Mouse (Mus musculus) heart, embryonic 12.5 days (tissue): Measurements from ENCODE around the gene Ankrd65. TPM values are rescaled to one million over a fixed set of nuclear protein-coding genes. Genes with fewer than 3 reads are reported as not detected.

ENCODE experiments used
- ATAC-seq: fragments of 200-750 bp; cut with Nextera tagmentation; 2 replicates; pipeline ENCODE4 v1.8.0; 2017; ENCODE audit warnings: moderate TSS enrichment, moderate library complexity; ENCODE audit not compliant: insufficient number of reproducible peaks, low FRiP score
- H3K27ac ChIP-seq: fragments of 300-500 bp; sonication (generic); 2 replicates; pipeline ENCODE4 v1.5.1; 2016; ENCODE audit warnings: mild to moderate bottlenecking, moderate library complexity; ENCODE audit not compliant: poor library complexity, severe bottlenecking
- H3K27me3 ChIP-seq: fragments of 300-500 bp; sonication (generic); replicated peaks from 2 replicates; pipeline ENCODE4 v1.6.1; 2016; ENCODE audit warnings: mild to moderate bottlenecking, moderate library complexity
- H3K36me3 ChIP-seq: fragments of 300-500 bp; sonication (generic); 2 replicates; pipeline ENCODE4 v1.6.1; 2016; ENCODE audit warnings: mild to moderate bottlenecking, moderate library complexity
- H3K4me1 ChIP-seq: fragments of 300-500 bp; sonication (generic); replicated peaks from 2 replicates; pipeline ENCODE4 v1.6.1; 2016; ENCODE audit warnings: mild to moderate bottlenecking
- H3K4me2 ChIP-seq: fragments of 300-500 bp; sonication (generic); 2 replicates; pipeline ENCODE4 v1.6.1; 2016; ENCODE audit warnings: mild to moderate bottlenecking, moderate library complexity
- H3K4me3 ChIP-seq: fragments of 300-500 bp; sonication (generic); 2 replicates; pipeline ENCODE4 v1.5.1; 2016; ENCODE audit warnings: mild to moderate bottlenecking
- H3K9ac ChIP-seq: fragments of 300-500 bp; sonication (generic); 2 replicates; pipeline ENCODE4 v1.6.1; 2016; ENCODE audit warnings: mild to moderate bottlenecking, moderate library complexity
- H3K9me3 ChIP-seq: fragments of 300-500 bp; sonication (generic); replicated peaks from 2 replicates; pipeline ENCODE4 v1.6.1; 2016; ENCODE audit warnings: mild to moderate bottlenecking, moderate library complexity
- WGBS: fragments of 180-500 bp; shearing (Covaris S2); methylation state at CpG from one replicate; pipeline ENCODE4 v1.1.7; 2016; 5-methylcytosine and 5-hydroxymethylcytosine counted together
- polyA plus RNA-seq: library from polyadenylated mRNA; unstranded; fragments of >200 nt; fragmentation: Nextera tagmentation; extraction: Ambion mirVana; gene quantifications from 2 replicates; pipeline ENCODE4 v1.2.1, GENCODE M21; 2016

Ankrd65 gene
- polyA plus RNA-seq, 1 experiment from 2014 or later: not detected

DNA sequence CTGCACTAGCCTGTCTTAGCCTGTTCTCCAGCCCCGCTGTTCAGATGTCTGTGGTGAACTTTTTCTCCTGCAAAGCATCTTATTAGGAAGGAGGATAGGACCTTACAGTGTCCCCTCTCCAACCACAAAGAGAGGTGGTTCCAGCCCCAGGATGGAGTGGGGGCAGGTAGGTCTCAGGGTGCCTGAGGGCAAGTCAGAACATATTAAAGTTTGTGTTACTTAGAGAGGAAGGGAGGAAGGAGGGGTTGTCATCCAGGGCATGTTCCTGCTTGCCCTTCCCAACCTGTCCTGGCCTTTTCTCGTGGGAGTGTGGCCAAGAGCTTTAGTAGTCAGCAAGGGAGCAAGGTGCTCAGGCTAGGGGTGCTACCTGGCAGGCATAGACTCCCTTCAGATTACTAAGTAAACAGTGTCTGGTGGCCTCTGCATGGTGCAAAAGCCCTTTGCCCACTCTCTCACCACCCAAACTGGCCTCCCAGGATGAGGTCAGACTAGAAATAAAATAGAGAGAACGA lies 467 bp downstream of the Ankrd65 start:
- no peak overlapping the region for H3K4me3 ChIP-seq
- WGBS: 64% methylated on average over 3 of the region's 3 CpGs
- ATAC-seq: no peak
- peaks cover 16% of the 10 kb centered on the region for H3K27me3 ChIP-seq
- H3K27ac ChIP-seq: no peak overlapping the region
- H3K9me3 ChIP-seq: no peaks in the 10 kb centered on the region
- no peaks in the 10 kb centered on the region for H3K36me3 ChIP-seq
- peaks cover 8% of the 10 kb centered on the region; the same call in 1 of the 2 replicates for H3K4me1 ChIP-seq
- H3K4me2 ChIP-seq: no peak overlapping the region
- no peak overlapping the region for H3K9ac ChIP-seq

DNA sequence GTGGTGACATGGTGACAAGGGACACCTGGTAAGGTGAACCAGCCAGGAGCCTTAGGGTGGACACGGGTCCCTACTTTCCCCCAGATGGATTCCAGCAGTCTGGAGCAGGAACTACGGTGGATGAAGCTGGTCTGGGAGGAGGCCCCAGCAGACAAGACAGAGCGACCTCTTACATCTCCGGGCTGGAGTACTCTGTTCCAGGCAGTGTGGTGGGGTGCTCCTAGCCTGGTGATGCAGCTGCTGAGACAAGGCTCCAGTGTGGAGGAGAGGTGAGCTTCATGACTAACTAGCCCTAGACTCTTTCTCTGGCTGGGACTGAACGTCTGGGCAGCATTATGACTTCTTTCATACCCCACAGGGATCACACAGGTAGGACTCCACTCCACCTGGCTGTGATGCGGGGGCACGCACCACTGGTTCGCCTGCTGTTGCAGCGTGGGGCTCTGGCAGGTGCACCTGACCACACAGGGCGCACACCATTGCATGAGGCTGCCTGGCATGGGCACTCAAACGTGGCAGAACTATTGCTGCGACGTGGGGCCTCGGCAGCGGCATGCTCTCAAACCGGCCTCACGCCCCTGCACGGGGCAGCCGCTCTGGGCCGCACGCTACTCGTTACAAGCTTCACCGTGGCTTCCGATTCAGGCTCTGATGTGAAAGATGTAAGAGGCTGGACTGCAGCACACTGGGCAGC lies 1.1 kb downstream of the Ankrd65 start:
- Histone ChIP-seq H3K9me3 (no peaks in the 10 kb centered on the region), H3K4me1 (0 out of 2 replicates have a peak, but pooled peaks cover 6% of the 10 kb centered on the region), H3K27me3 (peaks cover 16% of the 10 kb centered on the region), H3K4me3 (no peak overlapping the region), H3K36me3 (no peaks in the 10 kb centered on the region), H3K4me2 (no peak overlapping the region), H3K27ac (no peak overlapping the region), H3K9ac (no peak overlapping the region)
- no peak for ATAC-seq
- WGBS: 66% methylated on average over 24 of the region's 24 CpGs

DNA sequence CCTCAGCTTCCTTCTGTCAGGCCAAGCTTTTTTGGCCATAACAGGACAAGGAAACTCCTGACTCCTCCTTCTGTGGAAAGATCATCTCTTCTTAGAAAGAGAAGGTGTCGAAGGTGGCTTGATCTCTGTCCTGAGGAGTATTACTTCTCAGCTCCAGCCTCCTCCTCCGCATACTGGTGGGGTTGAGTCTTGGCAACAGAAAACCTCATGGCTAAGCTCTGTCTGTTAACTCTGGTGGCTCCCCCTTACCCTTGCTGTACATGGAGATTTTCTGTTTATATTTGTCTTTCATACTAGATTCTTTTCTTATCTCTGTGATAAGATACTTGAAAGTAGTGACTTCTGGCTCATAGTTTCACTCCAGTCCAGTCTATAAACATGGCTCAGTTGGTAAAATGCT lies 3.5 kb downstream of the Ankrd65 start:
- H3K36me3 ChIP-seq: no peaks in the 10 kb centered on the region
- no peaks in the 10 kb centered on the region for H3K9me3 ChIP-seq
- WGBS: 60% methylated on average over 2 of the region's 2 CpGs
- no peak overlapping the region for H3K9ac ChIP-seq
- H3K27me3 ChIP-seq: peaks cover 16% of the 10 kb centered on the region
- H3K4me2 ChIP-seq: no peak overlapping the region
- no peak overlapping the region for H3K4me3 ChIP-seq
- H3K4me1 ChIP-seq: 0 out of 2 replicates have a peak, but pooled peaks cover 6% of the 10 kb centered on the region
- no peak overlapping the region for H3K27ac ChIP-seq
- ATAC-seq: no peak

DNA sequence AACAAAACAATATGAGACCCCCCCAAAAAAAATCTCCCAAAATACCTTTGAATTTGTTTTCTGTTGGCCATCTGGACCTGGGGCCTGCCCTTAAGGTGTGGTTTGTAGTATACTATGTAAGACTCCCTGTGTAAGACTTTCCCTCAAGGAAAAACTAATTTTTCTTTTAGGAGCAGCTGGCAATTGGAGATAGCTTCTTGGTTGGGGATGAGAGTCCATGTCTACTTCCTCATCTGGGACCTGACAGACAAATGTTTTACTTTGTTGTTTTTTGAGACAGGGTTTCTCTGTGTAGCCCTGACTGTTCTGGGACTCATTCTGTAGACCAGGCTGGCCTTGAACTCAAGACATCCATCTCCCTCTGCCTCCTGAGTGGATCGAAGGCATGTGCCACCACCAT lies 11.8 kb downstream of the Ankrd65 start:
- 100% methylated on average over 1 of the region's 1 CpGs for WGBS
- ATAC-seq: no peak
- peaks cover 21% of the 10 kb centered on the region for H3K4me1 ChIP-seq
- H3K4me2 ChIP-seq: no peak overlapping the region
- no peaks in the 10 kb centered on the region for H3K27me3 ChIP-seq
- H3K9ac ChIP-seq: no peak overlapping the region
- no peak overlapping the region for H3K4me3 ChIP-seq
- H3K9me3 ChIP-seq: no peaks in the 10 kb centered on the region
- H3K27ac ChIP-seq: no peak overlapping the region
- peaks cover 7% of the 10 kb centered on the region for H3K36me3 ChIP-seq

DNA sequence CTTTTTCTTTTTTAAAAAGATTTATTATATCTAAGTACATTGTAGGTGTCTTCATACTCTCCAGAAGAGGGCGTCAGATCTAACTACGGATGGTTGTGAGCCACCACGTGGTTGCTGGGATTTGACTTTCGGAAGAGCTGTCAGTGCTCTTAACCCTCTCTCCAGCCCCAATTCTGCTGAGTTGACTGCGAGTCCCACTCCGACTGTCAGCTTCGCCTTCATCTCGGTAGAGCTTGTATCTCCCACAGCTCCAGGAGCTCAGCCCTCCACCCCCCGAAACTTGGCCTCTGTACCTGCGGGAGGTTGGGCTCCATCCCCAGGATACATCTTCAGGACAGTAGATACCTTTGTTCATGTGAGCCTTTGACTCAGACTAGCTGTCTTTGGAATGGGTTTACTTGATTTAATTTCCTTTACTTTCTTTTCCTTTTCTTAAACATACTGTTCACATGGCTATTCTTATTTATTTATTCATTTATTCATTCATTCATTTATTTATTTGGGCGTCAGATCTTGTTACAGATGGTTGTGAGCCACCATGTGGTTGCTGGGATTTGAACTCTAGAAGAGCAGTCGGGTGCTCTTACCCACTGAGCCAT lies 12.6 kb downstream of the Ankrd65 start, which contains the start of gene Mrpl20:
Gene Mrpl20, plus strand, starts transcription at position 138 of the 599 bp plus-strand sequence.
- no peaks in the 10 kb centered on the region for H3K27me3 ChIP-seq
- ATAC-seq: no peak
- H3K4me1 ChIP-seq: peaks cover 21% of the 10 kb centered on the region
- peak within 1 kb of the TSS; percentile 90 for H3K4me3 ChIP-seq
- peak within 1 kb of the TSS; percentile 75 for H3K4me2 ChIP-seq
- peak within 1 kb of the TSS; percentile 73 for H3K27ac ChIP-seq
- H3K36me3 ChIP-seq: peaks cover 15% of the 10 kb centered on the region
- H3K9me3 ChIP-seq: no peaks in the 10 kb centered on the region
- 6% methylated on average over 12 of the region's 12 CpGs for WGBS
- H3K9ac ChIP-seq: peak within 1 kb of the TSS; percentile 91

DNA sequence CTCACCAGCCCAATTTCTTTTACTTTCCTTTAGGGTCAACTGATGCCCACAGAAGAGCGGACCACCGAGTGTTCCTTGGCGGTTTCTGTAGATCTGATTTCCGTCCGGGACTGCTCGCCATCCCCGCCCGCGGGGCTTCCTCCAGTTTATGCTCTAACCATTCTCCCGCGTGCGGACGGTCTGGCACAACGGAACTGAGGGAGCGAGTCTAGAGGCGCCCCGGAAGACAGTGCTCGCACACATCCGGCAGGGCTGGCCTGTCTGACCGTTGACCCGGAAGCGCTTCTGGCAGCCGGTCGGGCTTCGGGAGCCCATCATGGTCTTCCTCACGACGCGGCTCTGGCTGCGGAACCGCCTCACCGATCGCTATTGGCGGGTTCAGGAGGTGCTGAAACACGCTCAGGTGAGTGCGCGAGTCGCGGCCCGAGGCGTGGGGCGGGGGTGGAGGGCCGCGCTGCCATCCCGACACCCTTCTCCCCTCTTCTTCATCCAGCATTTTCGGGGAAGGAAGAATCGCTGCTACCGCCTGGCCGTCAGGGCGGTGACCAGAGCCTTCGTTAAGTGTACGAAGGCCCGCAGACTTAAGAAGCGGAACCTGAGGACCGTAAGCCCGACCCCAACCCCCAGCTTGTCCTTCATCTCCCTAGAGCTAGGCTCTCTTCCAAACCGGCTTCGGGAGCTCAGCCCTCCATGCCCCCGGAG lies 13.3 kb downstream of the Ankrd65 start:
- Histone ChIP-seq H3K4me1 (peaks cover 21% of the 10 kb centered on the region), H3K36me3 (peaks cover 21% of the 10 kb centered on the region), H3K27me3 (no peaks in the 10 kb centered on the region), H3K27ac (peak overlapping the region; percentile 73), H3K9me3 (no peaks in the 10 kb centered on the region), H3K4me2 (peak overlapping the region; percentile 75), H3K4me3 (peak overlapping the region; percentile 90), H3K9ac (peak overlapping the region; percentile 91)
- WGBS: 0% methylated on average over 58 of the region's 58 CpGs
- ATAC-seq: peak; percentile 98

DNA sequence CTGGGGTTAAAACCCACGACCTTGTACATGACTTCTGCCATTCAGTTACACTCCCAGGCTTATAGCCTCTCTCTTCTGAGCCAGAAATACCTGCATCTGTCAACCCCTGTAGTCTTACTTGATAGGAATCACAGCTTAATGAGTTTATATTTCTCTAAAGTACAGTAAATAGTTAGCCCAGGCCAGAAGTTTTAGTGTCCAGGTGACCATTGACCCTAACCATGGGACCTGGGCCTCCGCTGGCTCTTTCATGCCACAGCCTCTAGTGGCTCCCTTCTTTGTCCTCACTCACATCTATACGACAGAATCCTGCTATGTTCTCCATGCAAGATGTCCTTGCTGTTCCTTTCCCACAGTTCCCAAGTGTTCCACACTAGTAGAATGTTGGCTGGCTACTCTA lies 17.6 kb downstream of the Ankrd65 start:
- no peak overlapping the region for H3K4me2 ChIP-seq
- no peak overlapping the region for H3K4me3 ChIP-seq
- H3K27ac ChIP-seq: no peak overlapping the region
- no peaks in the 10 kb centered on the region for H3K9me3 ChIP-seq
- no peak for ATAC-seq
- WGBS: 87% methylated on average over 3 of the region's 3 CpGs
- peaks cover 28% of the 10 kb centered on the region for H3K4me1 ChIP-seq
- peaks cover 48% of the 10 kb centered on the region for H3K36me3 ChIP-seq
- no peak overlapping the region for H3K9ac ChIP-seq
- H3K27me3 ChIP-seq: no peaks in the 10 kb centered on the region

DNA sequence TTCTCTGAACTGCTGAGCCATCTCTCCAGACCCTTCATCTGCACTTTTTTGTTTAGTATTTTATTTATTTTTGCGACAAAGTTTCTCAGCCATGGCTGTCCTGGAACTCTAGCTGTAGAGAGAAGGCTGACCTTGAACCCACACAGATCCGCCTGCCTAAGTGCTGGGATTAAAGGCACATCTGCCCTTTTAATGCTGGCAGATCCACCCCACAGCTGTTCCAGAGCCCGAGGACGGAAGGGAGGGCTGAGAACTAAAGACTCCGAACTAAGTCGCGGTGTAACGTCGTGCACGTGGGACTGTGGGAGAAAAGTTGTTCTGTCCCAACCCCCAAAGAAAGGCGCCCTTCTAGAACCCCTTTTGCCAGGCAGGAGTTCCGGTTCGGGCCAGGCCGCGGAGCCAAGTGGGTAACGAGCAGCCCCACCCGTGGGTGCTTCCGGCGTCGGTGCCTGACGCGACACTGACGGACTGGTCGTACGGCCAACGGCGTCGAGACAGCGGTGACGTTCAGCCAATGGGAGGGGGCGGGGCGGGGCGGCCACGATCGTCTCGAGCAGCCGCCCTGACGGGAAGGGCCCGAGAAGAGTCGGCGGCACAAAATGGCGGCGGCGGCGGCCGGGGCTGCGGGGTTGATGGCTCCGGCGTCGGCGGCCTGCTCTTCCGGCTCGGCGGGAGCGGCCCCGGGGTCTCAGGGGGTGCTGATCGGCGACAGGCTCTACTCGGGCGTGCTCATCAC lies 21.9 kb downstream of the Ankrd65 start, which contains the start of gene Ccnl2:
Gene Ccnl2, plus strand, starts transcription at position 561 of the 736 bp plus-strand sequence.
- H3K4me1 ChIP-seq: peaks cover 30% of the 10 kb centered on the region
- peaks cover 75% of the 10 kb centered on the region for H3K36me3 ChIP-seq
- H3K27ac ChIP-seq: peak within 1 kb of the TSS; percentile 91
- no peaks in the 10 kb centered on the region for H3K27me3 ChIP-seq
- peak within 1 kb of the TSS; percentile 99 for H3K9ac ChIP-seq
- WGBS: under 1% methylated on average over 60 of the region's 60 CpGs
- H3K4me2 ChIP-seq: peak within 1 kb of the TSS; percentile 92
- no peaks in the 10 kb centered on the region for H3K9me3 ChIP-seq
- peak; percentile 100 for ATAC-seq
- peak within 1 kb of the TSS; percentile 96 for H3K4me3 ChIP-seq

DNA sequence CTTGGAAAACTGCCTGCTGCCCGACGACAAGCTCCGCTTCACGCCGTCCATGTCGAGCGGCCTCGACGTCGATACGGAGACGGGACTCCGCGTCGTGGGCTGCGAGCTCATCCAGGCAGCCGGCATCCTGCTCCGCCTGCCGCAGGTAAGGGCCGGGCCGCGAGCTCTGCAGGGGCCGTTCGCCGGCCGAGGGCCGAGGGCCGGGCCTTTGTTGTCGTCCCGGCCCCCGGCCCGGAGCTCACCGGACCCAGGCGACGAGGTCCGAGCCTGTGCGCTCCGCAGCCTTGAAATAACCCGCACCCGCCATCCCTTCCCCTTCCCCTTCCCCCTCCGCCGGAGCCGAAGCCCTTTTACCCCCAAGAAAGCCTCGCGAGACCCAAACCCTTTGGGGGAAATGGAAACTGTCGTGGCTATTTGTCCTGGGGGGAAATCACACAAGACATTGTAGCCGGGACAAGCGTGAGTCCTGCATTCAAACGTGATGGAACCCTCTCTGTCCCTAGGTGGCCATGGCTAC lies 22.5 kb downstream of the Ankrd65 start:
- WGBS: under 1% methylated on average over 49 of the region's 49 CpGs
- peaks cover 75% of the 10 kb centered on the region for H3K36me3 ChIP-seq

DNA sequence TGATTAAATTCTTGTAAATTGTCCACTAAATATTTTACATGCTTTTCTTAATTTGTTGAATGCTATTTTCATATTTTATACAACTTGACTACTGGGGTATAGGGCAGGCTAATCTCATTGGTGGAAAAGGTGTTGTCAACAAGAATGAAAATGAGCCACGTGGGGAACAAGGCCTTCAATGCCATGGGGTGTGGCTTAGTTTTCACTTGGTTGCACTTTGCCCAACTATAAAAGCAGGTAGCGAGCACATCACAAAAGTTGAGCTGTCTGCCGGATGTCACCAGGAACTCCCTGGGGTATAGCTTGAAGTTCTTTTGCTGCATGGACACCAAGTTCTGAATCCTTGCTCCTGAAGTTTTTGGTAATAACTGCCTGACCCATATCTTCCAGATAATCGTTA lies 27.3 kb downstream of the Ankrd65 start:
- peaks cover 21% of the 10 kb centered on the region for H3K4me1 ChIP-seq
- no peak overlapping the region for H3K9ac ChIP-seq
- H3K9me3 ChIP-seq: no peaks in the 10 kb centered on the region
- WGBS: 91% methylated on average over 4 of the region's 4 CpGs
- no peak overlapping the region for H3K4me3 ChIP-seq
- H3K4me2 ChIP-seq: no peak overlapping the region
- H3K36me3 ChIP-seq: peaks cover 85% of the 10 kb centered on the region
- H3K27ac ChIP-seq: no peak overlapping the region
- no peaks in the 10 kb centered on the region for H3K27me3 ChIP-seq
- ATAC-seq: no peak

More for the DNA sequence above, 22.5 kb downstream of the Ankrd65 start:
- no peaks in the 10 kb centered on the region for H3K9me3 ChIP-seq
- peak; percentile 59 for ATAC-seq
- H3K4me2 ChIP-seq: peak overlapping the region; percentile 92
- H3K27ac ChIP-seq: peak overlapping the region; percentile 78
- H3K9ac ChIP-seq: peak overlapping the region; percentile 99
- peaks cover 30% of the 10 kb centered on the region for H3K4me1 ChIP-seq
- H3K27me3 ChIP-seq: no peaks in the 10 kb centered on the region
- H3K4me3 ChIP-seq: peak overlapping the region; percentile 96
